Mouse (Mus musculus): ENCODE measurements around the gene Bco1.

- TF ChIP-seq CTCF (IDR thresholded peaks at IDR 0.05) (no peak), EP300 (IDR thresholded peaks at IDR 0.05) (no peak)
These were observed 61.5 kb downstream of the Bco1 start for GRCm38 (mm10) chr8:117156866-117157768.
